ENCODE assay signal across 1 mouse cellular context in the genomic region with DNA sequence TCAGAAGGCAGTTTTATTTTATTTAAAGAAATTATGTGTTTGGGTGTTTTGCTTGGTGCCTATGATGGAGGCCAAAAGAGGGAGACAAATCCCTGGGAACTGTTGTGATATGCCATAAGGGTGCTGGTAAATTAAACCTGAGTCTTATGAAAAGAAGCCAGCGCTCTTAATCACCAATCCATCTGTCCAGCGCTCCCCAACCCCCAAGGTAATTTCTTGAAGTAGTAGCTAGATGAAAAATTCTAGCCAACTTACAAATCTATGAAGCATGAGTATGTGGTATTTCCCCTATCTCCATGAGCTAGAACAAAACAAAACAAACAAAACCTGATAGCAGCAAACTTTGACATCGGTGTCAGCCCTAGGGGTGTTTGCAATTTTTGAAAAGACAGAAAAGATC.
TF ChIP-seq lines count a peak whose summit lies in the region.

No protein-coding gene starts in this region.

TF ChIP-seq in CH12.LX, 34 proteins besides CTCF, POLR2A, EP300 and RAD21 (continued from another document):
- TF ChIP-seq MXI1 (IDR thresholded peaks at IDR 0.05; ENCODE audit: low read depth, low read length) = no peak
- no peak for TF ChIP-seq IRF4 (IDR thresholded peaks at IDR 0.05; ENCODE audit: low read depth, low read length)
- no peak for TF ChIP-seq BHLHE40 (IDR thresholded peaks at IDR 0.05; ENCODE audit: low read depth, low read length)
